Mouse (Mus musculus): ENCODE data around the gene Hrk. TPM values are rescaled to one million over a fixed set of nuclear protein-coding genes. Genes with fewer than 3 reads are reported as not detected.

Gene Hrk
- polyA plus RNA-seq, 1 experiment: 0.02 TPM

DNA sequence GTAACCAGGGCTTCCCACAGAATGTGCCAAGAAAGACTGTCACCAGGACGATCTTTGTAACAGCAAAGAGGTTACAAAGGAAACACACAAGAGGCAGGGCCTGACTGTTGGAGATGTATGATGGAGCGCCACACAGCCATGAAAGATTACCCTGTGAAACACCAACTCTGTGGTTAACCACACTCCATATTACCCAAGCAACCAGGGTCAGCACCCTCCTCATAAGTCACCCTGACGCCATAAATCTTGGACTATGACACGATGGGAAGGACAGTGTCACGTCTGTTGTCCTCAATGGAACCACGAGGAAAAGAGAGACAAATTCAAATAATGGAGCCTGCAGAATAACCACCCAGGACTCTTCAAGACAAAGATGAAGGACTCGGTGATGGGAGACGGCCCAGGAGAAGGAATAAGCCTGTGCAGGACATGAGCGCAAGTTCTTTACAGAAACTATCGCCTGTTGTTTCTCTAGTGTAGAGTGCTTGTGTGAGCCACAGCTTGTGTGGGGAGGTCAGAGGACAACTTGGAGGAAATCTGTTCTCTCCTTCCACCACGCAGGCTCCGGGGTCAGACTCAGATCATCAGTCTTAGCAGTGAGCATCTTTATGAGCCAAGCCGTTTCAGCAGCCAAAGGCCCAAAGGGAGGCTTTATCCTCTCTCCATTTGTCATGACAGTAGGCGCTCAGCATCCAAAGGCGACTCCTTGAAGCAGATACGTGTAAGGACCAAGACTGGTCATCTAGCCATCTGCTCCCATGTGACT, 40.4 kb downstream of the Hrk start:
- Histone ChIP-seq H3K4me2 (ENCODE audit: low read depth) (no peak overlapping the region), H3K36me3 (ENCODE audit: control insufficient read depth, insufficient read depth) (no peaks in the 10 kb centered on the region), H3K4me3 (no peak overlapping the region), H3K27me3 (ENCODE audit: control insufficient read depth, insufficient read depth, insufficient read length) (peaks cover 31% of the 10 kb centered on the region), H3ac (ENCODE audit: control insufficient read depth, insufficient read length) (no peak overlapping the region), H3K79me2 (ENCODE audit: control insufficient read depth, insufficient read depth) (no peaks in the 10 kb centered on the region)
- no peak for TF ChIP-seq TCF3 (IDR thresholded peaks at IDR 0.05; ENCODE audit: insufficient read length, low read depth)
- no peak for TF ChIP-seq MAX (IDR thresholded peaks at IDR 0.05; ENCODE audit: low read depth)
- TF ChIP-seq E2F4 (IDR thresholded peaks at IDR 0.05; ENCODE audit: insufficient read depth): no peak
- TF ChIP-seq MYOD1 (IDR thresholded peaks at IDR 0.05; ENCODE audit: control insufficient read depth in 1 of 3, insufficient read length in 2 of 3, low read depth in 2 of 3): no peak
- no peak for TF ChIP-seq CEBPB (IDR thresholded peaks at IDR 0.05; ENCODE audit: insufficient read depth, poor library complexity, severe bottlenecking)
- no peak for TF ChIP-seq POLR2A (IDR thresholded peaks at IDR 0.05; ENCODE audit: insufficient read length, low read depth)
- no peak for TF ChIP-seq TCF12 (IDR thresholded peaks at IDR 0.05; ENCODE audit: insufficient read depth, poor library complexity, severe bottlenecking)
- TF ChIP-seq USF1 (IDR thresholded peaks at IDR 0.05; ENCODE audit: low read depth): no peak
- TF ChIP-seq MYOG (IDR thresholded peaks at IDR 0.05; ENCODE audit: control insufficient read depth in 1 of 3, insufficient read depth in 1 of 3, insufficient read length in 2 of 3, low read depth in 2 of 3): no peak
- no peak for TF ChIP-seq SRF (IDR thresholded peaks at IDR 0.05; ENCODE audit: control insufficient read depth, insufficient read length, low read depth)
- TF ChIP-seq REST (IDR thresholded peaks at IDR 0.05; ENCODE audit: insufficient read depth, insufficient read length): no peak
- TF ChIP-seq POLR2AphosphoS2 (IDR thresholded peaks at IDR 0.05; ENCODE audit: insufficient read length, low read depth): no peak

DNA sequence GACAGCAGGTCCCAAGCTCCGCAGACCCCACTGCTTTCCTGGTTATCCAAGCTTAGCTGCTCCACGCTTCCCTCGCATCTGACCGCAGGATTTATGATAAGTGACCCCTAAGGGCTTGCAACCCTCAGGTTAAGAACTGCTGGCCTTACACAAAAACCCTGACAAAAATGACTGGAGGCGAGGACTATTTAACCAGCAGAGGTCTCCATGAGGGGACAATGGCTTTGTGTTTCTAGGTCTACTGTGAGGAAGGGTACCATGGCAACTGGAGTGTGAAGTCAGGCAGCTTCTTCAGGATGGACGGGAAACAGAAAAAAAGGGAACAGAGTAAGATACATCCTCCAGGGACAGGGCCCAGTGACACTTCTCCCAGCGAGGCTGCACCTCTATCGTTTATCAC, 41.4 kb downstream of the Hrk start:
- Histone ChIP-seq H3K27me3 (ENCODE audit: control insufficient read depth, insufficient read depth, insufficient read length) (peaks cover 31% of the 10 kb centered on the region), H3K36me3 (ENCODE audit: control insufficient read depth, insufficient read depth) (no peaks in the 10 kb centered on the region), H3K4me3 (no peak overlapping the region), H3ac (ENCODE audit: control insufficient read depth, insufficient read length) (no peak overlapping the region), H3K4me2 (ENCODE audit: low read depth) (no peak overlapping the region), H3K79me2 (ENCODE audit: control insufficient read depth, insufficient read depth) (no peaks in the 10 kb centered on the region)
- TF ChIP-seq REST (IDR thresholded peaks at IDR 0.05; ENCODE audit: insufficient read depth, insufficient read length): no peak
- TF ChIP-seq TCF3 (IDR thresholded peaks at IDR 0.05; ENCODE audit: insufficient read length, low read depth): no peak
- no peak for TF ChIP-seq USF1 (IDR thresholded peaks at IDR 0.05; ENCODE audit: low read depth)
- no peak for TF ChIP-seq MYOD1 (IDR thresholded peaks at IDR 0.05; ENCODE audit: control insufficient read depth in 1 of 3, insufficient read length in 2 of 3, low read depth in 2 of 3)
- TF ChIP-seq POLR2A (IDR thresholded peaks at IDR 0.05; ENCODE audit: insufficient read length, low read depth): no peak

DNA sequence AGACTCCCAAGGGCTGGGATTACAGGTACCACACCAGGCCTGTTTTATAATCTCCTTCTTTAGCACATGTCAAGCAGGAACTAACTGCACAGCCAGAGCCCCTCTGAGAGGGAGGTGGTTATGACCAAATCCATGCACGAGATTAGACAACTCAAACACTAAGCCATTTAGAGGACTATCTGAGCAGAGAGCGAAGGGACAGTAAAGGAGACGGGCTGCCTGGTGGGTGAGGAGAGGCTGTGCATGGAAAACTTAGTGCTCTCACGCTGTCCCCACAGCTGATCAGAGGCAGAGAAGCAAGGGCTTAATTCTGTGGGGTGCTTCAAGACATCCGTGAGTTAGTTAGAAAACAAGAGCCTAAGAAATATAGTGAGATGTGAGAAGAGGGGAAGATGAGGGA, 49.6 kb downstream of the Hrk start:
- Histone ChIP-seq H3K4me3 (no peak overlapping the region), H3ac (ENCODE audit: control insufficient read depth, insufficient read length) (no peak overlapping the region), H3K79me2 (ENCODE audit: control insufficient read depth, insufficient read depth) (no peaks in the 10 kb centered on the region), H3K36me3 (ENCODE audit: control insufficient read depth, insufficient read depth) (no peaks in the 10 kb centered on the region), H3K27me3 (ENCODE audit: control insufficient read depth, insufficient read depth, insufficient read length) (no peaks in the 10 kb centered on the region), H3K4me2 (ENCODE audit: low read depth) (peak overlapping the region; percentile 66)
- TF ChIP-seq MYOG (IDR thresholded peaks at IDR 0.05; ENCODE audit: control insufficient read depth in 1 of 3, insufficient read depth in 1 of 3, insufficient read length in 2 of 3, low read depth in 2 of 3) (no peak), MAX (IDR thresholded peaks at IDR 0.05; ENCODE audit: low read depth) (no peak), POLR2A (IDR thresholded peaks at IDR 0.05; ENCODE audit: insufficient read length, low read depth) (no peak), USF1 (IDR thresholded peaks at IDR 0.05; ENCODE audit: low read depth) (no peak), MYOD1 (IDR thresholded peaks at IDR 0.05; ENCODE audit: control insufficient read depth in 1 of 3, insufficient read length in 2 of 3, low read depth in 2 of 3) (no peak)

DNA sequence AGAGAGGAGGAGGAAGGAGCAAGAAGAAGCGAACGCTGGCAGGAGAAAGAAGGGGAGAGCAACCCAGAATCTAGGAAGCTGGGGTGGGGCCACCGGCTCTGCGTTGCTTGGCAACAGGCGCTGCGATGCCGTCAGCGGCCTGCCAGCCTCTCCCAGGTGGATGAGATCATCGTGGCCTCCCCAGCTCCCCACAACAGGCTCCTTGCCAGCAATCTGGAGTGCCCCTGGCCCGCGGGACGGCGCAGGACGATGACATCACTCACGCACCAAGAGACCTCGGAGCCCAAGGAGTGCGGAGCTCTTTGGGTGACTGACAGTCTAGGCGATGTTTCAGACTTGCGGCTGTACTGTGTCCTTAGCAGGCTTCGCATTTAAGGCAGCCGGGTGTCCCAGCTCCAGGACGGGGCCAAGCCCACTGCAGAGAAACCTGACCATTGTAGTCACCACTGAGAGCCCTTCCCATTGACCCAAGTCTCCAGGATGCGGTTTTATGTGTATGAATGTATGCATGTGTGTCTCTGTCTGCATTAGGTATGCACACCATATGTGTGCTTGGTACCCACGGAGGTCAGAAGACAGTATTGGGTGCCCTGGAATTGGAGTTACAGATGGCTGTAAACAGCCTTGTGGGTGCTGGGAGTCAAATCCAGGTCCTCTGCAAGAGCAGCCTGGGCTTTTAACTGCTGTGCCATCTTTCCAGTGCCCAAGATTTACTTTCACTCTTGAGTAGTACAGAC, 50.1 kb downstream of the Hrk start:
- H3ac ChIP-seq (ENCODE audit: control insufficient read depth, insufficient read length): no peak overlapping the region
- H3K79me2 ChIP-seq (ENCODE audit: control insufficient read depth, insufficient read depth): no peaks in the 10 kb centered on the region
- no peak overlapping the region for H3K4me3 ChIP-seq
- no peaks in the 10 kb centered on the region for H3K36me3 ChIP-seq (ENCODE audit: control insufficient read depth, insufficient read depth)
- TF ChIP-seq TCF3 (IDR thresholded peaks at IDR 0.05; ENCODE audit: insufficient read length, low read depth): no peak
- no peak for TF ChIP-seq POLR2AphosphoS2 (IDR thresholded peaks at IDR 0.05; ENCODE audit: insufficient read length, low read depth)
- no peak for TF ChIP-seq CEBPB (IDR thresholded peaks at IDR 0.05; ENCODE audit: insufficient read depth, poor library complexity, severe bottlenecking)
- TF ChIP-seq USF1 (IDR thresholded peaks at IDR 0.05; ENCODE audit: low read depth): no peak
- no peak for TF ChIP-seq REST (IDR thresholded peaks at IDR 0.05; ENCODE audit: insufficient read depth, insufficient read length)
- TF ChIP-seq TCF12 (IDR thresholded peaks at IDR 0.05; ENCODE audit: insufficient read depth, poor library complexity, severe bottlenecking): no peak
- TF ChIP-seq E2F4 (IDR thresholded peaks at IDR 0.05; ENCODE audit: insufficient read depth): no peak
- TF ChIP-seq MAX (IDR thresholded peaks at IDR 0.05; ENCODE audit: low read depth): no peak
- no peak for TF ChIP-seq MYOG (IDR thresholded peaks at IDR 0.05; ENCODE audit: control insufficient read depth in 1 of 3, insufficient read depth in 1 of 3, insufficient read length in 2 of 3, low read depth in 2 of 3)
- no peak for TF ChIP-seq MYOD1 (IDR thresholded peaks at IDR 0.05; ENCODE audit: control insufficient read depth in 1 of 3, insufficient read length in 2 of 3, low read depth in 2 of 3)
- no peak for TF ChIP-seq SRF (IDR thresholded peaks at IDR 0.05; ENCODE audit: control insufficient read depth, insufficient read length, low read depth)
- no peak for TF ChIP-seq POLR2A (IDR thresholded peaks at IDR 0.05; ENCODE audit: insufficient read length, low read depth)
- H3K4me2 ChIP-seq (ENCODE audit: low read depth): peak overlapping the region; percentile 66
- no peaks in the 10 kb centered on the region for H3K27me3 ChIP-seq (ENCODE audit: control insufficient read depth, insufficient read depth, insufficient read length)
